In the genomic region with DNA sequence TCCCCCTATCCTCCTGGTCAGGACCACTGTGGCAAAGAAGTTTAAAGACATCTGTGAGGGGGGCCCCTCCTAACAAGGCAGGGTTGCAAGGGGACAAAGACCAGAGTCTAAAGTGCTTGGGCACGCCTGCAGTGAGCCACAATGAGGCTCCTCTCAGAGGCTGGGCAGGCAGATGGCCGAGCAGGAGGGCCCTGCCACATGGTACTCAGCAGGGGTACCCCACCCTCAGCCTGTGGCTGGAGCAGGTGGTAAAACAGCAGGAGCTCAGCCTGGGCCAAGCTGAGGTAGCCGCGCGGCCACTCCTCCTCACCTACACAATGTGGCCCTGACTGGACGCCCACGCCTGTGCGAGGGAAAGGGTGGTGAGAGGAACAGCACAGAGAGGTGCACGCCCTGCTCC, we compare ENCODE assay signal across 9 mouse cellular contexts.
A peak's percentile ranks its signal among the peaks of the same experiment; 100 is the strongest.
DNase-seq lines count a peak whose midpoint lies in the region; ATAC-seq and TF ChIP-seq lines count a peak whose summit lies in the region.
"Had no signal": no experiment of that assay in that cellular context is flagged by ENCODE, and none has a peak within 500 bp of the region (broad histone marks: within the 10 kb centered on the region; RNA-seq: fewer than 3 reads in every experiment).

No protein-coding gene starts in this region.

- H3K4me3 ChIP-seq in cortical plate, adult 2 months (ENCODE audit: insufficient read depth, low read length), result no peak overlapping the region
- H3K4me3 ChIP-seq in hindbrain, embryonic 13.5 days, result no peak overlapping the region
- H3K4me3 ChIP-seq in midbrain, embryonic 16.5 days (ENCODE audit: low read depth, low read length), result no peak overlapping the region
- H3K4me3 ChIP-seq: myocyte had no signal

- no peaks in the 10 kb centered on the region for H3K27me3 ChIP-seq in hindbrain, embryonic 13.5 days
- H3K27me3 ChIP-seq in midbrain, embryonic 16.5 days (ENCODE audit: control insufficient read depth, insufficient read depth, low read depth, low read length), result no peaks in the 10 kb centered on the region
- H3K27me3 ChIP-seq: Patski had no signal

- H3K27ac ChIP-seq in cortical plate, adult 2 months (ENCODE audit: insufficient read depth, low read length), result peak overlapping the region; percentile 46
- peak overlapping the region; percentile 88 for H3K27ac ChIP-seq in hindbrain, embryonic 13.5 days
- H3K27ac ChIP-seq in midbrain, embryonic 16.5 days (ENCODE audit: low read length), result peak overlapping the region; percentile 79

- DNase-seq in cerebellum, adult 18-20 months, result peak; percentile 90 to 92
- no peak for DNase-seq in gastrocnemius, adult 18-20 months (ENCODE audit: low spot score)
- no peak for DNase-seq in T-cell, adult 2 months (ENCODE audit: low spot score)
- DNase-seq in kidney, adult 8-10 months, result no peak

- H3K9ac ChIP-seq in hindbrain, embryonic 13.5 days, result no peak overlapping the region
- H3K9ac ChIP-seq in midbrain, embryonic 16.5 days (ENCODE audit: low read depth, low read length), result no peak overlapping the region

- H3K36me3 ChIP-seq in hindbrain, embryonic 13.5 days, result peaks cover 74% of the 10 kb centered on the region
- H3K36me3 ChIP-seq in midbrain, embryonic 16.5 days (ENCODE audit: control insufficient read depth, insufficient read depth, low read length), result peaks cover 38% of the 10 kb centered on the region

- TF ChIP-seq POLR2A in cortical plate, adult 2 months (IDR thresholded peaks at IDR 0.05; ENCODE audit: extremely low read depth, insufficient read depth, low read length), result no peak

- no peak for TF ChIP-seq CTCF in cortical plate, adult 2 months (IDR thresholded peaks at IDR 0.05; ENCODE audit: extremely low read depth, insufficient read depth, low read length)

- no peak overlapping the region for H3K4me2 ChIP-seq in hindbrain, embryonic 13.5 days
- no peak overlapping the region for H3K4me2 ChIP-seq in midbrain, embryonic 16.5 days (ENCODE audit: low read length)

- 0 out of 2 replicates have a peak, but pooled peaks cover 5% of the 10 kb centered on the region for H3K9me3 ChIP-seq in hindbrain, embryonic 13.5 days
- H3K9me3 ChIP-seq in midbrain, embryonic 16.5 days (replicated peaks; ENCODE audit: control insufficient read depth, low read length, poor library complexity, severe bottlenecking), result no peaks in the 10 kb centered on the region

- WGBS in hindbrain, embryonic 13.5 days, result 39% methylated on average over 9 of the region's 9 CpGs
- WGBS in midbrain, embryonic 16.5 days, result 27% methylated on average over 9 of the region's 9 CpGs

- peaks cover 13% of the 10 kb centered on the region for H3K4me1 ChIP-seq in cortical plate, adult 2 months (ENCODE audit: control insufficient read depth, insufficient read depth, low read length)
- H3K4me1 ChIP-seq in hindbrain, embryonic 13.5 days (replicated peaks), result peaks cover 27% of the 10 kb centered on the region
- peaks cover 14% of the 10 kb centered on the region for H3K4me1 ChIP-seq in midbrain, embryonic 16.5 days (ENCODE audit: control insufficient read depth, insufficient read depth, low read length)

- peak; percentile 49 for ATAC-seq in hindbrain, embryonic 13.5 days (ENCODE audit: low FRiP score)
- peak; percentile 23 for ATAC-seq in midbrain, embryonic 16.5 days
- ATAC-seq: Patski had no signal

Comparison
In these comparisons a context has a peak if more than half of its experiments do, and no peak if none do; other contexts are left out.
1. DNase-seq: peak in cerebellum, adult 18-20 months (2 of 2); none in gastrocnemius, adult 18-20 months (single experiment), T-cell, adult 2 months (single experiment) and kidney, adult 8-10 months (0 of 2).
2. Peak in every context shown above with its lines, with median percentiles within 50 percentile points of each other: H3K27ac ChIP-seq.